Mouse (Mus musculus) heart, postnatal 10 days (tissue): ENCODE data around the gene Ulk1. TPM values are rescaled to one million over a fixed set of nuclear protein-coding genes. Genes with fewer than 3 reads are reported as not detected.
A peak's percentile ranks its signal among the peaks of the same experiment; 100 is the strongest.

Source experiments
- DNase-seq, 2 experiments: peaks; one replicate each; pipeline ENCODE4 v3.0.0; 2021
- intact Hi-C: fragments of 180-260 bp; cut with DNase I; formaldehyde crosslinking; loops from one replicate; pipeline ENCODE4 v1.15.1; 2025
- total RNA-seq, 2 experiments: library from RNA; stranded (reverse); gene quantifications; 2 replicates each; pipeline ENCODE4 v1.2.3; 2021

The Ulk1 gene
- total RNA-seq, 2 experiments from 2014 or later: 70.5 to 75.6 TPM

DNA sequence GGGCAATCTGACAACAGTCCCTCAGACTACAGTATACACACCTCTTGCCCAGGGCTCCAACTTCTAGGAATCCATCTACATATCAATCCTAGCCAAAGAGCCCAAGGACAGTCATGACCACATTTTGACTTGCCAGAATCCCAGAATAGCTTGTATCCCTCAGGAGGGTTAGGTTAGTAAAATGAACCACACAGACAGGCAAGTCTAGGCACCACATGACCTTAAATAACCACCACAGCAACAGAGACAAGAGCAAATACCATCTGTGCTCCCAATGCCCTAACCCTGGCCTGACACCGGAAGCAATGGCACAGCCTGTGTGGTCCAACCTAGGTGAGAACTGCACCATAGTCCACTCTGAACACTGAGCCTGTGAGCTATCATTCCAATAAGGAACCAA, 3.2 kb downstream of the Ulk1 start:
- DNase-seq: peak in 1 of 2 experiments; percentile 35
- intact Hi-C loops: no loop called here

DNA sequence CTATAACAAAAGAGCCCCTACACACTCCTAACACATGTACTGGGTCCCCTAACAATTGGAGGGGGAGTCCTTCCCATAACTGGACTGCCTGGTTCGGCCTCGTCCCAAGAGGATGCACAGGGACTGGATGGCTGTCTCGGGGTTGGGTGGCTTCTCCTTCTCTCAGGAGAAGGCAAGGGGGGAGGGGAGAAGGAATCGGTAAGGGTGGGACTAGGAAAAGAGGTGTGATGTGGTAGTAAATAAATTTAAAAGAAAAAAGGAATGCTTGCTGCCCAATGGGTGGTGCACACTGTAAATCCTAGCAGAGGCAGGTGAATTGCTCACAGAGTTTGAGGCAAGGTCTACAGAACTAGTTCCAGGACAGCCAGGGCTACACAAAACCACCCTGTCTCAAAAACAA, 3.7 kb downstream of the Ulk1 start:
- intact Hi-C loops: no loop called here

DNA sequence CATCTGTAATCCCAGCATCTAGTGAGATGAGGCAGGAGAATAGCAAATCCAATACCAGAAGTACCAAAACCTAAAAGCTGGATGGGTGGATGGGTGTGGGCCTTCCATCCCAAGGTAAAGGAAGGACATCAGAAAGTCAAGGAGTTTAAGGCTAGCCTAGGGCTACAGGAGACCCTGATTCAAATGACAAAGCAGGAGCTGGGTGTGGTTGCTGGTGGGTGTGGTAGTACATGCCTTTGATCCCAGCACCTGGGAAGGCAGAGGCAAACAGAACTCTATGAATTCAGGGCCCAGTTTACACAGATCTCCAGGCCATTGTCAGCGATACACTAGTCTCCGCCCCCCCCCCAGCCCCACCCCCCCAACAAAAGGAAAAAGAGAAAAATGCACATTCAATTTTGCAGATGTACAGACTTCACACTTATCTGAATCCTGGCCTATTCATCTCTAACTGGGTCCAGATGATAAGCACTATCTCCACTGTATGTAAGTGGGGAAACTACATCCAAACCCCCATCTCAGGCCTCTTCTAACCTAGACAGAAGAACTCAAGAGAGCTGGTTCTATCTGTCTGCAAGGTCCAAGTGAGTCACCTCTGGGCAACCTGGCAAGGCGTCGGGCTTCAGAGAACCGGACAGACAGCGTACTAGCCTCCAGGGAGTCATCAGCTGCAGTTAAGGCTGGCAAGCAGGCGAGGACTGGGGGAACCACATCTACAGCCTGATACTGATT, 5.7 kb downstream of the Ulk1 start:
- peak in 1 of 2 experiments; percentile 25 for DNase-seq
- intact Hi-C loops: no loop called here

More for the DNA sequence above, 3.7 kb downstream of the Ulk1 start:
- no peak for DNase-seq

DNA sequence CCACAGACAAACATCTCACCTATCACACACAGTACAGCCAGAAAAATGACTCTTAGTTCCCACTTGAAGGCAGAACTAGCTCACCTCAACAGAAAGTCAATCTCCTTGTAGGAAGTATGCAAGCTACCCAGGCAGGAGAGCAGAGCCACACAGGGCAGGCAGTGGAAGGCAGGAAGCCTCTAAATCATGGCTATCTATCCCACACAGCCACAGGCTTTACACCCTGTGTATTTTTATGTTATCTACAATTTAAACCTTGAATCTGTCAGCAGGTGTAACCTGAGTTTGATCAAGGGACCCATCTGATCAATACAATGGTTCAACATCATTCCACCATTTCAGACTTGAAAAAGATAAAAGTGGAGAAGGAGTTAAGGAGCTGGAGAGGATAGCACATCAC, 7.1 kb downstream of the Ulk1 start:
- no peak for DNase-seq
- intact Hi-C loops: no loop called here

DNA sequence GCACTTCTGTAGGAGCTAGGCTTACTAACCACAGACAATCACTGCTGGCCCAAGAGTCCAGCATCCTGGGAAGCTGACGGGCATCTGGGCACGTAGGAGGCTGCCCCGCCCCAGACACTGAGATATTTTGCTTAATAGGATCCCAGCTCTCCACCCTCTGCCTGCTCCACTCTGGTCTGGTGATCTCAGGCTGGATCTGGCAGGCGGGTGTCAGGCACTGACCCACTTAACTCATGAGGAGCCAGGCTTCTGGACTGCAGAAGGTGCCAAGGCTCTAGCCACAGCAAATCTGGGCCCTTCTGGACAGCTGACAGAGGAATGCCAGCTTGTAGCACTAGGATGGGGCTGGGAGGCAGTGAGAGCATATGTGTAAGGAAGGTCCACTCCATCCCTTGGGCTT, 7.7 kb downstream of the Ulk1 start:
- intact Hi-C loops: no loop called here
- DNase-seq: peak; percentile 47 to 67

DNA sequence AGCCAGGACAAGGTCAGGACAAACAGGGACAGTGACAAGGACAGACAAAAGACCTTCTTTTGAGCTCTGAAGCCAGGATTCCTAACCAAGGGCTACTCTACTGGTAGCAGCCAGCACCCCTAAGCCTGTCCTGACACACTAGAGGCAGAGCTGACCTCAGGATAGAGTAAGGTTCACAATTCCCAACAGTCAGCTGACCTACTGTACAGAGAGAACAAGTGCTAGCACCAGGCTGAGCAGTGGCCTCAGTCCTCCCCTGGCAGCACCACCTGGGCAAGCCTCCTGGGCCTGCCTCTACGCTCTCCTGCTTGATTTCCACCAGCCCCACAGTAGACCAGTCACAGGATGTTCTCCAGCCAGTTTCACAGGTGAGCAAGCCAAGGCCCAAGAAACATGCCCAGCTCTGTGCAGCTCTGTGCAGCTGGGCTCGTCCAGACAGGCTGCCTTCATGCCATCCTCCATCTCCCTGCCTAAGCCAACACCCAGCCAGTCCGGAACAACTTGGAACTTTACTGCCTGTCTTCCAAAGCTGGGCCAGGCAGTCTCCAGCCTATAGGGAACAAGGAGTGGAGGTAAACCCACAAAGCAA, 8.8 kb downstream of the Ulk1 start:
- intact Hi-C loops: no loop called here
- DNase-seq: no peak

GRCm38 (mm10) chr5:110797696-110798095, 12.2 kb downstream of the Ulk1 start:
- peak; percentile 57 to 62 for DNase-seq

GRCm38 (mm10) chr5:110794363-110794762, 15.5 kb downstream of the Ulk1 start:
- DNase-seq: no peak
- intact Hi-C loops: no loop called here

More at GRCm38 (mm10) chr5:110797696-110798095, 12.2 kb downstream of the Ulk1 start:
- intact Hi-C loops: no loop called here

- peak; percentile 61 to 79 for DNase-seq
- intact Hi-C loops: loop anchor here (2.0 to 5.0 kb wide), 2 partner anchors 134 to 469 kb away; no protein-coding TSS in a partner anchor
Observed at GRCm38 (mm10) chr5:110788684-110789083, 21.2 kb downstream of the Ulk1 start.

DNA sequence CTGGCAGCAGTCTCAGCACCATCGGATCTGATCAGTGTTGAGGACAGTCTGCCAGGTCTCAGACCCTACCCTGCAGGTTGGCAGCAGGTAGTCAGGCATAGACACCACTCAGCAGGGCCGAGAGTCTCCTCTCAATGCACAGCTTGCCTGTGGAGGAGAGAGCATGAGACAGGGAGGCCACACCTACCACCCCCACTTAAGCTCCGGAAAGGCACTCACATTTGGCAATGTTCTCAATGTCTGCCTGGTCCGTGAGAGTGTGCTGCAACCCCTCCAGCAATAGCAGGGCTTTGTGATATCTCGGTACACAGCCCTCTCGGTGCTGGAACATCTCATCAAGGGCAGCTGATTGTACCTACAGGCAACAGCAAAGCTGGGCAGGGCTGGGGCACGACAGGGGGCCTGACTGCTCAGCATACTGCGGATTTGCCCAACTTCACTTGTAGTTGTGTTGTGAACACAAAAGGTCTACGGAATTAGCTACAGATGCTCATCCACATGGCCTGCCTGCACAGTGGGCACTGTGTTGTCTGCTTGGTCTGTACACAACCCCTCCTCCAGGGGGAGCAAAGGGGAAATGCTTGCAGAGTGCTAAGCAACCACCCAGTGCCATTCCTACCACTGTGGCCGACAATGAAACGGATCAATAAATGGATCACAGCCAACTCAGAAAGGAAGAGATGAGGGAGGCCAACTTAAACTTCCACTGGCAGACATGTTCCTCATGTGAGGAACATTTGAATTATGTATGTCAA, 23.6 kb downstream of the Ulk1 start:
- DNase-seq: peak in 1 of 2 experiments; percentile 48
- intact Hi-C loops: loop anchor here (5.0 kb wide), 1 partner anchor 471 kb away; no protein-coding TSS in a partner anchor

GRCm38 (mm10) chr5:110783150-110783549, 26.7 kb downstream of the Ulk1 start:
- DNase-seq: no peak
- intact Hi-C loops: loop anchor here (5.0 kb wide), 1 partner anchor 54 kb away; the partner anchor contains the start of genes Chek2 and Hscb

DNA sequence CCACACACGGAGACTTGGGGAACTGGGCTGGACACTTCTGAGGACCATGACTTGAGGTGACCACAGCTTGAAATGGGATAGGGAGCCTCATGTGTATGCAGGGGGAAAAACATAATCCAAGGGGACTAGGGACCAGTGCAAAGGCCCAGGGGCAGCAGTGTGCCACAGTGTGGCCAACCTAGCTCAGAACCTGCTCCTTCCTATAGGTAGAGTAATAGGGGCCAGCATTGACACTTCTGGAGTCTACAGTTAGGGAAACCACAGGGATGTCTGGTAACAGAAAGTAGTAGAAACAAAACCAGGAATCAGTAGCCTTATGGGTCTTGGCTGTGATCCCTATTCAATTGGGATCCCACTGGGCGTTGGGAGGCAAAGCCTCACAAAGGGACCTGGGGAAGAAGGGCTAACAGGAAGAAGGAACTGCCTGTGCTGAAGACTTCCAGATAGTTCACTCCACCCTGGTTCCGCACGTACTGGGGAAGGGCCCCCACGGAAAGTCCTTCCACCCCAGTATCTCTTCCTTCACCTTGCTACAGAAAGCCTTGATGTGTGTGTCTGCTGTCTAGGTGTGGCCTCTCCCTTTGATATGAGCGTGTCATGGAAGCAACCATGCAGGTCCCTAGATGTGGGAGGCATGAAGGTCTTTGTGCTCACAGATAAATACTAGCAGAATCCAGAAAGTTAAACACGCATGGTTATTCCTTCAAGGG, 28.2 kb downstream of the Ulk1 start:
- DNase-seq: no peak
- intact Hi-C loops: loop anchor here (5.0 kb wide), 1 partner anchor 56 kb away; the partner anchor contains the start of genes Chek2 and Hscb

DNA sequence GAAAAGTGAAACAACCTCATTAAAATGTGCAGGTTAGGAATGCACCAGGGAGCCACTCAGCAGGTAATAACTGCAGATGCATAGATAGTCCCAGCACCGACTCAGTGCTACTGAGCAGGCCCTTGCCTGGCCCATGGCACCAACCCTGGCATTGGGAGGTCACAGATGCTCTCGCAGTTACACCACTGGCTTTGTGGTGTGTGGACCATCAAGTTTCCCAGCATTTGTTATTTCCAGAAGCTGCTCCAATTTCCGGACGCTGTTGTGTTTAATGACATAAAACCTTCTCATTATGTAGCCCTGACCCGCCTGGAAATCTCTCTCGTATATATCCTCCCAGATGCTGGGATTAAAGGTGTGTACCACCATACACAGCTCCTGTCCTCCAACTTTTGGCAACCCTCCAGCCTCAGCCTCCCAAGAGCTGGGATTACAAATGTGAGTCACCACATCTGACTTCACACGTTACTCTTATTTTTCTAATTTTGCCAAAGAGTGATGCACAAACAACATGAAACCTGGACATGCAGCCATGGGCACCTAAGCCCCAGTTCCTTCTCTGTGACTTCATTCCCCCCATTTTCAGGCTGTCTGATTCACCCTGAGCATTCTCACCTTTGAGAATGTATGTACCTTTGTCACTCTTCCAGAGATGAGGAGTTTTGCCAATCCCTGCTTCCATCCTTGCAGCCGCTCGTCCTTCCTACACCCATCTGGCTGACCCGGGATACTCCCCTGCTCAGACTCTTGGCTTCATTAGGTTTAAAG, 29.0 kb downstream of the Ulk1 start:
- intact Hi-C loops: loop anchor here (5.0 kb wide), 1 partner anchor 56 kb away; the partner anchor contains the start of genes Chek2 and Hscb
- DNase-seq: no peak

GRCm38 (mm10) chr5:110779998-110780760, 29.7 kb downstream of the Ulk1 start, which contains the start of gene Pus1:
Pus1 (minus strand) TSS chr5:110780659.
- intact Hi-C loops: loop anchor here (5.0 kb wide), 1 partner anchor 57 kb away; the partner anchor contains the start of genes Chek2 and Hscb
- peak; percentile 96 to 98 for DNase-seq

DNA sequence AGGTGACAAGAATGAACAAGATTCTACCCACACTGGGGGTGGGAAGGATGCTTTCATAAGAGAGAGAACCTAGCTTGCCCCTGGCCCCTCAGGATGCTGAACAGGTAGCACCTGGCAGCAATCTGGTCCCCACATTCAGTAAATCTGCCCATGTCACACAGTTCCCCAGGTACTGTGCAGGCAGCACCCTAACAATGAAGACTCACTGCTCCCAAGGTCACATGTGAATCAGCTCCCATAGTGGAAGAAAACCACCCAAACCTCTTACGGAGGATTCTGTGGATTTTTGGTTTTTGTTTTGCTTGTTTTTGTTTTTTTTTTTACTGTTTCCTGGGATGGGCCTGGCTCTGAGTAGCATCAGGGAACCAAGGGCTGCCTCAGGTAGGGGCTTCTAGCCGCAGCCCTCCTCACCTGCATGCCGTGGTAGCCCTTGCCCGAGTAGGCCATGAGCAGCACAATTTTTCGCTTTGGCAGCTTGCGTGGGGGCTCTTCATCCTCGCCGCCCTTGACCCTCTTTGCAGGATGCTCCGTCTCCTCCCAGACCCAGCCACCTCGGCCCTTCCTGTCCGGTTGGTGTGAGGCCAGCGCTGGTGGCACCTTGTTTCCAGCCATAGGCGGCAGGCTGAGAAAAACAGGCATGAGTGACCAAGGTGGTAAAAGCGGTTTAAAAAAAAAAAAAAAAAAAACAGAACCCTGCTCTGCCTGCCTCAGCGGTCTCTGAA, 30.5 kb downstream of the Ulk1 start:
- DNase-seq: no peak
- intact Hi-C loops: no loop called here

DNA sequence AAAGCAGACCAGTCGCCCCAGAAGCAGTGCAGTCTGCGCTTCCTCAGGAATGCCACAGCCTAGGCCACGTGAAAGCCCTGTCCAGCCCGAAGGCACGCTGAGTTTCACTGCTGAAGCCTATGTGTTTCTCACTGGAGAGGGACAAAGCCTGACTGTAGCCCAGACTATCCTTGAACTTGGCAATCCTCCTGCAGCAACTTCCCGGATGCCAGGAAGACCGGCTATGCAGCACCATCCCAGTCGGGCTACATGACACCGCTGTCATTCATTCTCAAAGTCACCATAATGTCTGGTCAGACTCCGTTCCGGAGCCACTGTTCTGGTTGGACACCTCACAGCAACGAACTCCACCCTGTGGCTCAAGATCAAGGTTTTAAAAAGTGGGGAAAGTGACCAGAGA, 31.6 kb downstream of the Ulk1 start:
- no peak for DNase-seq
- intact Hi-C loops: no loop called here

DNA sequence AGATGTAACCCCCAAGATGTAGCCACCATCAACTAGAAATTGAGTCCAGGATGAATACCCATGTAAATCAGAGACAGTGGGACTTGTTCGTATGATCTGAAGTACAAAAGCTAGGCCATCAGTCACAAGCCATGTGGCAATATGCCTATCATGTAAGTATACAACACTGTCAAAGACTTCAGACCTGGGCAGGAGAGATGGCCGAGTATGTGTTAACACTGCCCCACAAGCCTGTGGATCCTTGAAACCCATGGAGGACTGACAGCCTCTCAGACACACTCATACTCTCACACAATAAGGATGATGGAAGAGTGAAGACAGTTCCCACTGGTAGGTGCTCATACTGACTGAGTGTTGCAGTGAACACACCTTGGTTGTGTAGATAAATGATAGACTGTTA, 33.8 kb downstream of the Ulk1 start:
- DNase-seq: no peak
- intact Hi-C loops: no loop called here

DNA sequence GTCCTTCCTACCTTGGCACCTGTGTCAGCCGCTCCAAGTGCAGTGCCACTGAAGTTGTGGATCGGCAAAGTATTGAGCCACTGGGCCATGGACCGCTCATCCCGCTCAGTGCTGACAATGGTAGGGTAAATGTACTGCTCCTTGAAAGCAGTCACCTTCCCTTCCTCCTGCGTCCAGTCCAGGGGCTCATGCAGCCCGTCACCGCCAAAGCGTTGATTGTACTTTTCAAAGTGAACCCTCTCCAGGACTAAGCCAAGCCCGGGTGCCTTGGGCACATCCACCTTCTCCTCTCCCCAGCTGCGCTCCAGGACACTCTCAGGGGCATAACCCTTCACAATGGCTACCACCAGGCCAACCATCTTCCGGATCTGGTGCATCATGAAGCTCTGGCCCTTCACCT, 35.4 kb downstream of the Ulk1 start:
- intact Hi-C loops: no loop called here

More for the DNA sequence above, 35.4 kb downstream of the Ulk1 start:
- no peak for DNase-seq
